Mouse (Mus musculus) ES-E14 (cell line): ENCODE measurements around the gene Vps13c.

ENCODE experiments used
- CHD2 ChIP-seq: IDR thresholded peaks from 2 replicates; pipeline ENCODE4 v1.6.1; 2014; ENCODE audit warnings: mild to moderate bottlenecking, low read depth, low read length, inconsistent platforms
- HCFC1 ChIP-seq: IDR thresholded peaks from 2 replicates; pipeline ENCODE4 v1.6.1; 2012; ENCODE audit warnings: low read length, inconsistent platforms, borderline replicate concordance; ENCODE audit not compliant: insufficient read depth
- MAFK ChIP-seq: IDR thresholded peaks from 2 replicates; pipeline ENCODE4 v1.6.1; 2014; ENCODE audit warnings: mild to moderate bottlenecking, low read depth, low read length, inconsistent platforms; ENCODE audit not compliant: insufficient read depth
- ZC3H11A ChIP-seq: IDR thresholded peaks from 2 replicates; pipeline ENCODE4 v1.6.1; 2012; ENCODE audit warnings: low read depth, mild to moderate bottlenecking, inconsistent platforms, low read length, borderline replicate concordance
- ZNF384 ChIP-seq: IDR thresholded peaks from 2 replicates; pipeline ENCODE4 v1.6.1; 2012; ENCODE audit warnings: low read depth, low read length, inconsistent platforms

GRCm38 (mm10) chr9:67795205-67795675, 45.0 kb upstream of the Vps13c start:
- TF ChIP-seq ZC3H11A: no peak
- no peak for TF ChIP-seq MAFK
- TF ChIP-seq ZNF384: no peak
- no peak for TF ChIP-seq HCFC1
- no peak for TF ChIP-seq CHD2
